Mouse (Mus musculus) ES-E14 (cell line): ENCODE measurements around the gene Nxn.

Experiments
- CHD2 ChIP-seq: IDR thresholded peaks from 2 replicates; pipeline ENCODE4 v1.6.1; 2014; ENCODE audit warnings: mild to moderate bottlenecking, low read depth, low read length, inconsistent platforms
- HCFC1 ChIP-seq: IDR thresholded peaks from 2 replicates; pipeline ENCODE4 v1.6.1; 2012; ENCODE audit warnings: low read length, inconsistent platforms, borderline replicate concordance; ENCODE audit not compliant: insufficient read depth
- MAFK ChIP-seq: IDR thresholded peaks from 2 replicates; pipeline ENCODE4 v1.6.1; 2014; ENCODE audit warnings: mild to moderate bottlenecking, low read depth, low read length, inconsistent platforms; ENCODE audit not compliant: insufficient read depth
- ZC3H11A ChIP-seq: IDR thresholded peaks from 2 replicates; pipeline ENCODE4 v1.6.1; 2012; ENCODE audit warnings: low read depth, mild to moderate bottlenecking, inconsistent platforms, low read length, borderline replicate concordance
- ZNF384 ChIP-seq: IDR thresholded peaks from 2 replicates; pipeline ENCODE4 v1.6.1; 2012; ENCODE audit warnings: low read depth, low read length, inconsistent platforms

DNA sequence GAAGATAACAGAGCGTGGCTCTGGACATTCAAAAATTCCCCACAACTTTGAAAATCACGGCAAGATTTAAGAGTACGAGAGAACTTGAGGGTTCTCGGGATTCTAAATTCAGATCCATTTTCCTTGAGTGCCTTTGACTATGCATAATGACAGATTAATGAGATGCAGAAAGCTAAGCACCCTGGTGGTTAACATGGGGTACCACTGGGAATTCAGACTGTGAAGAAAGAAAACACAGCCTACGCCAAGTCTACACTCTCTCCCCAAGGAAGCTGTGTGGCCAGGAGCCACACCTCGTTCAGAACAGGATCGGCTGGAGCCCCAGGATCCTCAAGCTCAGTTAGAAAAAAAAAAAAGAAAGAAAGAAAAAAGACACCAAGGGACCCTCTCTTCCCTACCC is 6.4 kb downstream of the Nxn start:
- no peak for TF ChIP-seq ZC3H11A
- no peak for TF ChIP-seq ZNF384
- no peak for TF ChIP-seq HCFC1
- no peak for TF ChIP-seq CHD2
- TF ChIP-seq MAFK, result no peak
